Mouse (Mus musculus) megakaryocyte, embryonic 14.5 days (primary cell): ENCODE data around the gene Calm1.

Experiments
- FLI1 ChIP-seq: IDR thresholded peaks from 2 replicates; pipeline ENCODE4 v1.6.1; 2012; ENCODE audit warnings: low read length, inconsistent platforms, mixed read lengths
- GATA1 ChIP-seq: IDR thresholded peaks from 3 replicates; pipeline ENCODE4 v1.6.1; 2012; ENCODE audit warnings: mixed read lengths, low read length, inconsistent platforms, borderline replicate concordance

GRCm38 (mm10) chr12:100255441-100255949, 56.3 kb downstream of the Calm1 start:
- TF ChIP-seq GATA1 (no peak), FLI1 (no peak)
